Mouse (Mus musculus): ENCODE results near the gene Bloc1s2. TPM values are rescaled to one million over a fixed set of nuclear protein-coding genes. Genes with fewer than 3 reads are reported as not detected.
"Not testable (repeated sequence)": the region's sequence is repeated elsewhere in the genome, so short reads cannot be mapped to it uniquely, and the experiment has no call there.

The Bloc1s2 gene
- total RNA-seq, 1 experiment, result 80.5 TPM

DNA sequence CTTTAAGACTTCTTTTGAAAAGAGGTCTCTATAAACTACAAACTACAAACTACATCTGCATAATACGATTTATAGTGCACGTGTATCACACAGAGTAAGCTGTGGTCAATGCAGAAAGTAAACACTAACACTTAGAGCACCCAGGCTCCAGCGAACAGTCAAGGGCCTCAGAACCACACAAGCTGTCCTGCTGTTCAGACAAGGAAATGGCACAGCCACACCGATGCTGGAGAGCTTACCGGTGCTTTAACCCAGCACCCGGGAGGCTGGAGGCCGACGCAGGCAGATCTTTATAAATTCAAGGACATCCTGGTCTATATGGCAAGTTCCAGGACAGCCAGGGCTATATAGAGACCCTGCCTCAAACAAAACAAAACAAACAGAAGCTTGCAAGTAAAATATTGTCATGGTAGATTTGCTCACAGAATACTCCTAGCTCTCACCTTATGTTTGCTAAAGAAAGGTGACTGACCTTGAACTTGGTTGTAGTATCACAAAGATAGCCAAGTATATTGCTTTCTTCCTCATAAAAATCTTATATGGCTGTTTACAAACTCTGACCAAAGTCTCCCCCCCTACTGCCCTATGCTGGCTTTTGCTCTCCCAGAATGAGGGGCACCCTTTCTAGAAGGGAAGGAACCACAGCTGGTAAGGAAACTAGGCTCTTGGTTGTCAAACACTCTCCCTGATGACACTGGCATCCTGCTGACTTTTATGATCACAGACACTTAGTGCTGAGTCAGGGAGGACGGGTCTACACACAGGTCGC is 18.3 kb downstream of the Bloc1s2 start:
- Histone ChIP-seq H3K9me3 (ENCODE audit: control insufficient read depth, insufficient read depth, low read depth, low read length) (no peaks in the 10 kb centered on the region), H3K9ac (ENCODE audit: insufficient read depth, low read depth, low read length, poor library complexity, severe bottlenecking) (no peak overlapping the region), H3K36me3 (ENCODE audit: control insufficient read depth, insufficient read depth, low read length, poor library complexity, severe bottlenecking) (peaks cover 33% of the 10 kb centered on the region), H3K27ac (ENCODE audit: insufficient read depth, low read depth, low read length, poor library complexity, severe bottlenecking) (no peak overlapping the region), H3K4me3 (ENCODE audit: insufficient read depth in 1 of 2, low read depth in 1 of 2, low read length in 2 of 2, poor library complexity in 1 of 2, severe bottlenecking in 1 of 2) (no peak overlapping the region), H3K4me1 (ENCODE audit: control insufficient read depth in 2 of 2, insufficient read depth in 2 of 2, low read length in 2 of 2, poor library complexity in 1 of 2) (no peaks in the 10 kb centered on the region)
- in situ Hi-C loops (cut with MboI; ENCODE audit: low sequenced_read_pairs in 2 of 2, unreplicated experiment in 2 of 2), result no loop called here
- TF ChIP-seq ZC3H11A (IDR thresholded peaks at IDR 0.05; ENCODE audit: borderline replicate concordance, low read depth, low read length) (no peak), HCFC1 (IDR thresholded peaks at IDR 0.05; ENCODE audit: borderline replicate concordance, insufficient read depth, low read length) (no peak), ZNF384 (IDR thresholded peaks at IDR 0.05; ENCODE audit: low read depth, low read length) (no peak), MAFK (IDR thresholded peaks at IDR 0.05; ENCODE audit: insufficient read depth, low read depth, low read length) (no peak), CHD2 (IDR thresholded peaks at IDR 0.05; ENCODE audit: low read depth, low read length) (no peak)
- DNase-seq (ENCODE audit: low read depth, low spot score), result no peak

DNA sequence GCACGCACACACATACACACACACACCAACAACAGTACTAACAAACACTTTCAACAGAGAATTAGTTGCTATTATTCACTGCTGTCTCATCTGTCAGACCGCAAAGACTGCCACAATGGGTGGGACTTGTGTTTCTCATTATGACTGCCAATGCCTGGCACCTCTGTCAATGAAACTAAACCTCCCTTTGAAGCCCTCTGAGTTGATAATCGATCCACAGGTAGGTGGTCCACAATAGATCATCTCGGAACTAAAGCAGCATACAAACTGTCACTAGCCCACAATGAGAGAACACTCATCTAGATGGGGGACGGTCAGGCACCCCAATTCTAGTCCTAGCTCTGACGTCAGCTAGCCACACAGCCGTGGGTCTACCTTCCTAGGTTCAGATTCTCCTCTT is 25.1 kb downstream of the Bloc1s2 start:
- Histone ChIP-seq H3K4me1 (ENCODE audit: control insufficient read depth in 2 of 2, insufficient read depth in 2 of 2, low read length in 2 of 2, poor library complexity in 1 of 2) (no peaks in the 10 kb centered on the region), H3K4me3 (ENCODE audit: insufficient read depth in 1 of 2, low read depth in 1 of 2, low read length in 2 of 2, poor library complexity in 1 of 2, severe bottlenecking in 1 of 2) (no peak overlapping the region), H3K27ac (ENCODE audit: insufficient read depth, low read depth, low read length, poor library complexity, severe bottlenecking) (no peak overlapping the region), H3K9ac (ENCODE audit: insufficient read depth, low read depth, low read length, poor library complexity, severe bottlenecking) (no peak overlapping the region), H3K9me3 (ENCODE audit: control insufficient read depth, insufficient read depth, low read depth, low read length) (no peaks in the 10 kb centered on the region), H3K36me3 (ENCODE audit: control insufficient read depth, insufficient read depth, low read length, poor library complexity, severe bottlenecking) (peaks cover 31% of the 10 kb centered on the region)
- DNase-seq (ENCODE audit: low read depth, low spot score), result no peak
- in situ Hi-C loops (cut with MboI; ENCODE audit: low sequenced_read_pairs in 2 of 2, unreplicated experiment in 2 of 2), result no loop called here
- TF ChIP-seq ZC3H11A (IDR thresholded peaks at IDR 0.05; ENCODE audit: borderline replicate concordance, low read depth, low read length), result no peak
- no peak for TF ChIP-seq ZNF384 (IDR thresholded peaks at IDR 0.05; ENCODE audit: low read depth, low read length)
- TF ChIP-seq MAFK (IDR thresholded peaks at IDR 0.05; ENCODE audit: insufficient read depth, low read depth, low read length), result no peak
- no peak for TF ChIP-seq CHD2 (IDR thresholded peaks at IDR 0.05; ENCODE audit: low read depth, low read length)
- no peak for TF ChIP-seq HCFC1 (IDR thresholded peaks at IDR 0.05; ENCODE audit: borderline replicate concordance, insufficient read depth, low read length)

DNA sequence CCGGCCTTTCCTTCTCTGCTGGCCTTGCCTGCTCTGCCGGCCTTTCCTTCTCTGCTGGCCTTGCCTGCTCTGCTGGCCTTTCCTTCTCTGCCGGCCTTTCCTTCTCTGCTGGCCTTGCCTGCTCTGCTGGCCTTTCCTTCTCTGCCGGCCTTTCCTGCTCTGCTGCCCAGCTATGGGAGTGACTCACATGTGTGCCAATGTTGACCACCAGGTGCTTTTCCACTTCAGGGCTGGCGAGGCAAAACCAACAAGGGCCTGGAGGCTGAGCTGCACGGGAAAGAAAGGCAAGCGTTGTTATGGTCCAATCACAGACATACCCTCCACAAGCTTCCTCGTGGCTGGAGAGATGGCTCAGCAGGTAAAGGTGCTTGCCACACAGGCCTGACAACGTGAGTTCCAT is 25.6 kb downstream of the Bloc1s2 start:
- DNase-seq (ENCODE audit: low read depth, low spot score); H3K27ac ChIP-seq (ENCODE audit: insufficient read depth, low read depth, low read length, poor library complexity, severe bottlenecking); H3K4me1 ChIP-seq (ENCODE audit: control insufficient read depth in 2 of 2, insufficient read depth in 2 of 2, low read length in 2 of 2, poor library complexity in 1 of 2); in situ Hi-C loops (cut with MboI; ENCODE audit: low sequenced_read_pairs in 2 of 2, unreplicated experiment in 2 of 2); H3K9me3 ChIP-seq (ENCODE audit: control insufficient read depth, insufficient read depth, low read depth, low read length); H3K4me3 ChIP-seq (ENCODE audit: insufficient read depth in 1 of 2, low read depth in 1 of 2, low read length in 2 of 2, poor library complexity in 1 of 2, severe bottlenecking in 1 of 2); H3K9ac ChIP-seq (ENCODE audit: insufficient read depth, low read depth, low read length, poor library complexity, severe bottlenecking): not testable (repeated sequence)
- H3K36me3 ChIP-seq (ENCODE audit: control insufficient read depth, insufficient read depth, low read length, poor library complexity, severe bottlenecking), result peaks cover 33% of the 10 kb centered on the region

DNA sequence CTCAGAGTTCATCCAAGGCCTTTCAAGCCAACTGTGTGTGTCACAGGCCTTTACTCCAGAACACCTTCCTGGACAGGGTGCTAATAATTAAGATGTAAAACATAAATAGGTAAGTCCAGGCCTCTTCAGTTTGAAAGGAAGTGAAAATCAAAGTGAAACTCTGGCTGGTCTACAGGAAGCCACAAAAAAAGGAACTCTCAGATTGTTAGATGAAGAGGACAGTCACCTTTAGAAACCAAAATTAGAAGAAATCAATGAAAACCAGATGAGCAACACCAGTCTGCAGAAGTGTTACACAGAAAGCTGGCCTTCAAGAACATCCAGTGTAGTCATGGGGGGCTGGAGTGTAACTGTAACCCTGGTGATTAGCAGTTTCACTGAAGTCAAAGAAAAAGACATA is 28.5 kb downstream of the Bloc1s2 start:
- DNase-seq (ENCODE audit: low read depth, low spot score), result no peak
- in situ Hi-C loops (cut with MboI; ENCODE audit: low sequenced_read_pairs in 2 of 2, unreplicated experiment in 2 of 2), result no loop called here
- H3K36me3 ChIP-seq (ENCODE audit: control insufficient read depth, insufficient read depth, low read length, poor library complexity, severe bottlenecking), result peaks cover 39% of the 10 kb centered on the region
- H3K4me3 ChIP-seq (ENCODE audit: insufficient read depth in 1 of 2, low read depth in 1 of 2, low read length in 2 of 2, poor library complexity in 1 of 2, severe bottlenecking in 1 of 2), result no peak overlapping the region
- H3K9ac ChIP-seq (ENCODE audit: insufficient read depth, low read depth, low read length, poor library complexity, severe bottlenecking), result no peak overlapping the region
- TF ChIP-seq CHD2 (IDR thresholded peaks at IDR 0.05; ENCODE audit: low read depth, low read length) (no peak), MAFK (IDR thresholded peaks at IDR 0.05; ENCODE audit: insufficient read depth, low read depth, low read length) (no peak), ZC3H11A (IDR thresholded peaks at IDR 0.05; ENCODE audit: borderline replicate concordance, low read depth, low read length) (no peak), ZNF384 (IDR thresholded peaks at IDR 0.05; ENCODE audit: low read depth, low read length) (no peak), HCFC1 (IDR thresholded peaks at IDR 0.05; ENCODE audit: borderline replicate concordance, insufficient read depth, low read length) (no peak)
- H3K9me3 ChIP-seq (ENCODE audit: control insufficient read depth, insufficient read depth, low read depth, low read length), result no peaks in the 10 kb centered on the region
- H3K27ac ChIP-seq (ENCODE audit: insufficient read depth, low read depth, low read length, poor library complexity, severe bottlenecking), result no peak overlapping the region
- no peaks in the 10 kb centered on the region for H3K4me1 ChIP-seq (ENCODE audit: control insufficient read depth in 2 of 2, insufficient read depth in 2 of 2, low read length in 2 of 2, poor library complexity in 1 of 2)

DNA sequence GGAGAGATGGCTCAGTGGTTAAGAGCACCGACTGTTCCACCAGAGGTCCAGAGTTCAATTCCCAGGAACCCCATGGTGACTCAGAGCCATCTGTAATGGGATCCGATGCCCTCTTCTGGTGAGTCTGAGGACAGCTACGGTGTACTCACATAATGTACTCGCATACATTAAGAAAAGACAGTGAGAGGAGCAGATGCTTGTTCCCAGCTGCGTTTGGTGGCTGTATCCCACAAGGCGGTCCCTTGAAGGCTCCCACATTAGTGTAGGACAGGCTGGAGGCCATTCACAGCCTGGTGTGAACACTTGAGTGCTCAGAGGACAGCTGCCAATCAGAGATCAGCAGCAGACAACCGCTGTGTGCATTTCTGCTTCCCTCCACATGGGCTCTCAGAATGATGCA is 34.5 kb downstream of the Bloc1s2 start:
- H3K9ac ChIP-seq (ENCODE audit: insufficient read depth, low read depth, low read length, poor library complexity, severe bottlenecking), result no peak overlapping the region
- H3K4me1 ChIP-seq (ENCODE audit: control insufficient read depth in 2 of 2, insufficient read depth in 2 of 2, low read length in 2 of 2, poor library complexity in 1 of 2), result peaks cover 0 to 2% of the 10 kb centered on the region in 2 experiments; a peak in 1 of 4 replicates
- no peak for TF ChIP-seq HCFC1 (IDR thresholded peaks at IDR 0.05; ENCODE audit: borderline replicate concordance, insufficient read depth, low read length)
- no peak for TF ChIP-seq CHD2 (IDR thresholded peaks at IDR 0.05; ENCODE audit: low read depth, low read length)
- no peak for TF ChIP-seq ZC3H11A (IDR thresholded peaks at IDR 0.05; ENCODE audit: borderline replicate concordance, low read depth, low read length)
- TF ChIP-seq ZNF384 (IDR thresholded peaks at IDR 0.05; ENCODE audit: low read depth, low read length), result no peak
- no peak for TF ChIP-seq MAFK (IDR thresholded peaks at IDR 0.05; ENCODE audit: insufficient read depth, low read depth, low read length)
- H3K27ac ChIP-seq (ENCODE audit: insufficient read depth, low read depth, low read length, poor library complexity, severe bottlenecking), result no peak overlapping the region
- no peaks in the 10 kb centered on the region for H3K9me3 ChIP-seq (ENCODE audit: control insufficient read depth, insufficient read depth, low read depth, low read length)
- H3K4me3 ChIP-seq (ENCODE audit: insufficient read depth in 1 of 2, low read depth in 1 of 2, low read length in 2 of 2, poor library complexity in 1 of 2, severe bottlenecking in 1 of 2), result no peak overlapping the region
- peaks cover 34% of the 10 kb centered on the region for H3K36me3 ChIP-seq (ENCODE audit: control insufficient read depth, insufficient read depth, low read length, poor library complexity, severe bottlenecking)
- in situ Hi-C loops (cut with MboI; ENCODE audit: low sequenced_read_pairs in 2 of 2, unreplicated experiment in 2 of 2), result no loop called here
- peak; percentile 36 for DNase-seq (ENCODE audit: low read depth, low spot score)

Measured in ES-E14 (cell line).